Mouse (Mus musculus) cerebellum, adult 2 months (tissue): Measurements from ENCODE around the gene Hmg20a. TPM values are rescaled to one million over a fixed set of nuclear protein-coding genes. Genes with fewer than 3 reads are reported as not detected.
"Not testable (repeated sequence)": the region's sequence is repeated elsewhere in the genome, so short reads cannot be mapped to it uniquely, and the experiment has no call there.

Source experiments
- DNase-seq, 2 experiments: peaks; one replicate each; pipeline ENCODE4 v3.0.0; 2021
- H3K27ac ChIP-seq: fragments of 200-500 bp; 2 replicates; pipeline ENCODE4 v1.5.1; 2012; ENCODE audit warnings: low read length, control low read depth, inconsistent platforms; ENCODE audit not compliant: insufficient read depth
- H3K27me3 ChIP-seq: fragments of 200-500 bp; 2 replicates; pipeline ENCODE4 v1.6.1; 2012; ENCODE audit warnings: inconsistent platforms, mild to moderate bottlenecking, low read length, moderate library complexity; ENCODE audit not compliant: control insufficient read depth, insufficient read depth
- H3K4me1 ChIP-seq: fragments of 200-500 bp; 2 replicates; pipeline ENCODE4 v1.6.1; 2011; ENCODE audit warnings: low read length; ENCODE audit not compliant: control insufficient read depth, insufficient read depth
- H3K4me3 ChIP-seq: fragments of 200-500 bp; replicated peaks from 2 replicates; pipeline ENCODE3; 2011; ENCODE audit warnings: mild to moderate bottlenecking, low read depth, low read length, control low read depth; ENCODE audit not compliant: insufficient read depth
- CTCF ChIP-seq: fragments of 200-500 bp; IDR thresholded peaks from 2 replicates; pipeline ENCODE4 v1.5.1; 2011; ENCODE audit warnings: low read depth, mild to moderate bottlenecking, control low read depth, low read length, moderate library complexity, borderline replicate concordance; ENCODE audit not compliant: insufficient read depth
- POLR2A ChIP-seq: fragments of 200-500 bp; IDR thresholded peaks from 2 replicates; pipeline ENCODE4 v1.6.1; 2011; ENCODE audit warnings: low read length, control low read depth, borderline replicate concordance; ENCODE audit not compliant: insufficient read depth
- WGBS: fragments of 180-500 bp; shearing (Covaris S2); methylation state at CpG from one replicate; pipeline ENCODE4 v1.1.7; 2018; 5-methylcytosine and 5-hydroxymethylcytosine counted together
- polyA plus RNA-seq: library from polyadenylated mRNA; depleted of rRNA; stranded (reverse); fragments of >200 nt; gene quantifications from 2 replicates; pipeline ENCODE4 v1.2.3, GENCODE M21; 2012

Gene Hmg20a
- polyA plus RNA-seq, 1 experiment = 59.7 TPM

DNA sequence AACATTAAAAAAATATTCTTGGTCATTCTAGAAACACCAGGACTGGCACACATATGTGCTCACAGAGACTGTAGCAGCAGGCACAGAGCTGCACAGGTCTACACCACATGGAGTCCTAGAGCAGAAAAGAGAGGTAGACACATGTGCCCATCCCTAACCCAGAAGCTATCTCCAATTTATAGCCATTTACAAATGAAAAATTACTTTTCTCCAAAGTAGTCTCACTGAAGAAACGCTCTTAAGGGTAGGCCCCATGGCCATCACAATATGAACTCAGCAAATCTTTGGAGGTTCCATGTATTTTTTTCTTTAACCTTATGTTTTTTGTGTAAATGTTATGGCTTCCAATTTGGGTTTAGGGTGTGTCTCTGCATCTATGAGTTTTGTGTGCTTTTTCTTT is 1.8 kb downstream of the Hmg20a start:
- TF ChIP-seq POLR2A = no peak
- TF ChIP-seq CTCF = no peak
- Histone ChIP-seq H3K27me3 (no peaks in the 10 kb centered on the region), H3K27ac (no peak overlapping the region), H3K4me1 (peaks cover 13% of the 10 kb centered on the region; the same call in 1 of the 2 replicates), H3K4me3 (no peak overlapping the region)
- WGBS = 93% methylated on average over 1 of the region's 1 CpGs
- no peak for DNase-seq

DNA sequence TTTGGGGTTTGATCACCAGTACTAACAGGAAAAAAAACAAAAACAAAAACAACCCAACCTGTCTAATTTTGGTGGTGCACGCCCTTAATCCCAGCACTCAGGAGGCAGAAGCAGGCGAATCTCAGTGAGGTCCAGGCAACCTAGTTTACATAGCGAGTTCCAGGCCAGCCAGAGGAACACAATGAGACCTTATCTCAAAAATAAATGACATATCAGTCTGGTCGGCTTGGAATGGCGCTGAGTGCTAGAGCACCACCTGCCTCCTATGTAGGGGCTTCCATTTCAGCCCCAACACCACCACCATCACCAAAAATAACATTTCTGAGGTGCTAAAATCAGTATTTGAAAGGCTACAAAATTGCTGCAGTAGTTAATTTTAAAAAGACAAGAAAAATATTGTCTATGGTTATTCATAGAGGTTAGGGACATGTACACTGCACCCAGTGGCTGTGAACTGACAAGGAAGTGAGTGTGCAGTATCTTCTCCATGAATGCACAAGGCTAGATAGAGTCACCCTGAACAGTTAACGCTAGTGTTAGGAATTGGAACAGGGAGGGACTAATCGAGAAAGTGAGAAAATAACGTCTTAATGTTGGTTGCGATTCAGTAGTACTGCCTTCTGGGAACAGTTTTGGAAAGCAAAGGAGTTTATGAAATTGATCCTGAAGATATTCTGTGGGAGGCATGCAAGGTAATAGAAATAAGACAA is 2.6 kb downstream of the Hmg20a start:
- Histone ChIP-seq H3K4me1 (peaks cover 13% of the 10 kb centered on the region; the same call in 1 of the 2 replicates), H3K27ac (no peak overlapping the region), H3K4me3 (no peak overlapping the region), H3K27me3 (no peaks in the 10 kb centered on the region)
- 64% methylated on average over 9 of the region's 9 CpGs for WGBS
- DNase-seq = no peak
- TF ChIP-seq POLR2A = no peak
- TF ChIP-seq CTCF = no peak

- Histone ChIP-seq H3K4me3 (no peak overlapping the region), H3K27me3 (no peaks in the 10 kb centered on the region), H3K27ac (no peak overlapping the region), H3K4me1 (peaks cover 13% of the 10 kb centered on the region; the same call in 1 of the 2 replicates)
- DNase-seq = no peak
- TF ChIP-seq POLR2A (no peak), CTCF (no peak)
- 80% methylated on average over 5 of the region's 5 CpGs for WGBS
These were observed 3.6 kb downstream of the Hmg20a start for GRCm38 (mm10) chr9:56421991-56422390.

- 63% methylated on average over 4 of the region's 4 CpGs for WGBS
- no peak for DNase-seq
- H3K27ac ChIP-seq = no peak overlapping the region
- TF ChIP-seq CTCF (no peak), POLR2A (no peak)
- peaks cover 13% of the 10 kb centered on the region; the same call in 1 of the 2 replicates for H3K4me1 ChIP-seq
- H3K27me3 ChIP-seq = no peaks in the 10 kb centered on the region
- no peak overlapping the region for H3K4me3 ChIP-seq
These were observed 6.5 kb downstream of the Hmg20a start for GRCm38 (mm10) chr9:56424861-56425260.

- Histone ChIP-seq H3K4me1 (peaks cover 4% of the 10 kb centered on the region; the same call in 1 of the 2 replicates), H3K27me3 (no peaks in the 10 kb centered on the region), H3K27ac (peak overlapping the region; percentile 12; the same call in 1 of the 2 replicates), H3K4me3 (no peak overlapping the region)
- TF ChIP-seq CTCF = no peak
- no peak for TF ChIP-seq POLR2A
- 9% methylated on average over 5 of the region's 5 CpGs for WGBS
- peak; percentile 53 to 75 for DNase-seq
These were observed 17.6 kb downstream of the Hmg20a start for GRCm38 (mm10) chr9:56435821-56436526.

DNA sequence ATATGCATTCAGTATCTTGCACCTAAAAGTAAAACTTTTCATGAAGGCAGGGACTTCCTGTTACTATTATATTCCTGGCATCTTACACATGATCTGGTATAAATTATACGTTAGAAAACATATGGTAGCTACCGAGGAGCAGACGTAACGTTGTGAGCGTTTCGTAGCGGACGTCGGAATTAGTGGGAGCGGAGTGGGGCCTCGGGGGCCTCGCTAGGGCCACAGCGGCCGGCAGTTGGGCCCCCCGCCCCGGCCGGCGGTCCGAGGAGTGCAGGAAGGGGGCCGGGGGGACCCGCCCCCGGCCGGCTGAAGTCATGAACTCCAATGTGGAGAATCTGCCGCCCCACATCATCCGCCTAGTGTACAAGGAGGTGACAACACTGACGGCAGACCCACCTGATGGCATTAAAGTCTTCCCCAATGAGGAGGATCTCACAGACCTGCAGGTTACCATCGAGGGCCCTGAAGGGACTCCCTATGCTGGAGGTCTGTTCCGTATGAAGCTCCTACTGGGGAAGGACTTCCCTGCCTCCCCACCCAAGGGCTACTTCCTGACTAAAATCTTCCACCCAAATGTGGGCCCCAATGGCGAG is 19.0 kb downstream of the Hmg20a start:
- not testable (repeated sequence) for H3K27me3 ChIP-seq, H3K4me3 ChIP-seq, H3K4me1 ChIP-seq, H3K27ac ChIP-seq, DNase-seq
- WGBS = 91% methylated on average over 26 of the region's 29 CpGs

- Histone ChIP-seq H3K27me3 (no peaks in the 10 kb centered on the region), H3K4me1 (peaks cover 4% of the 10 kb centered on the region; the same call in 1 of the 2 replicates), H3K4me3 (no peak overlapping the region), H3K27ac (no peak overlapping the region)
- no peak for DNase-seq
- TF ChIP-seq CTCF (no peak), POLR2A (no peak)
- 54% methylated on average over 7 of the region's 7 CpGs for WGBS
These were observed 21.3 kb downstream of the Hmg20a start for GRCm38 (mm10) chr9:56439699-56440098.

DNA sequence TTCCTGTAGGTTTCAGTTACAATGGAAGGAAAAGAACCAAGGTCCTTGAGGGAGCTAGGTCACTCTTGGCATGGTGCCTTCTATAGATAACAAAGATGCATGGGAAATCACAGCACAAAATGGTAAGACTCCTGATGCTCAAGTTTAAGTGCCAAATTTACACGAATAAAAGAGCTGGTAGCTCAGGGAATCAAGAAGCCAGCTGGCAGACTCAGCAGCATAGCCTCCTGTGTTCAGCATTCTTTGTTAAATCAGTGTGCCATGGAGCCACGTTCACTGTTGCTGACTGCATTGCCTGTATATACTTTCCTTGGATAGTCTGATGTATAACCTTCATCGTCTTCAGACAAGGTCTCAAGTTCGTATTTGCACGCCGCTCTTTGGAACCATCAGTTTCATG is 33.2 kb downstream of the Hmg20a start:
- Histone ChIP-seq H3K27me3 (no peaks in the 10 kb centered on the region), H3K4me1 (no peaks in the 10 kb centered on the region; the same call in 1 of the 2 replicates), H3K4me3 (no peak overlapping the region), H3K27ac (no peak overlapping the region)
- no peak for TF ChIP-seq POLR2A
- TF ChIP-seq CTCF = no peak
- 50% methylated on average over 6 of the region's 6 CpGs for WGBS
- DNase-seq = peak in 1 of 2 experiments; percentile 60
